Mouse (Mus musculus) B cell, adult 62 days (primary cell): ENCODE data around the gene 2610301B20Rik. TPM values are rescaled to one million over a fixed set of nuclear protein-coding genes. Genes with fewer than 3 reads are reported as not detected.

Experiments used
- total RNA-seq: library from RNA; stranded (reverse); gene quantifications from 4 replicates; pipeline ENCODE4 v1.2.4, GENCODE M21; 2023

The 2610301B20Rik gene
- 3.8 to 4.6 TPM (median 4.5 TPM) in 4 replicates for total RNA-seq

GRCm38 (mm10) chr4:10873920-10874665 lies at the start of gene 2610301B20Rik:
Gene 2610301B20Rik (plus strand): TSS chr4:10874498.

